Mouse (Mus musculus) right cerebral cortex, adult 18-20 months (tissue): ENCODE measurements around the gene Gm8246.
"Not testable (repeated sequence)": the region's sequence is repeated elsewhere in the genome, so short reads cannot be mapped to it uniquely, and the experiment has no call there.

ENCODE experiments used
- DNase-seq: peaks from one replicate; pipeline ENCODE4 v3.0.0; 2022; ENCODE audit warnings: mixed read lengths

The Gm8246 gene

DNA sequence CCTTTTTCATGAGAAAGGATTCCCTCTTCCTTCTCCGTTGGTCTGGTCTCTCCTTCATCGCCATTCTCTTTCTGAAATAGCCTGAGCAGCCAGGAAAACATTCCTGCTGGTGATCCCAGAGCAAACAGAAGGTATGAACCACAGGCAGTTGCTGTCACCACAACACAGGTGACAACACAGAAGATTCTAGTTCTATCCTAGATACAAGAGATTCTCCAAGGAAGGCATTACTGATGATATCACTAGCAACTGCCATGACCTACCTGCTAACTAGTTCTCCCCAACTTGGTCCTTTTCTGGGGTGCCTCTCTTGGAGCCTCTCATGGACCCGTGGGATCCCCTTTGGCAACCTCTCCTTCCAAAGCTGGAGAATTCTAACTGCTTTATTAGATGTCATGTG, at the start of gene Gm8246:
Gm8246 (minus strand) TSS at position 101 of the 400 bp plus-strand sequence.
- DNase-seq, result not testable (repeated sequence)

DNA sequence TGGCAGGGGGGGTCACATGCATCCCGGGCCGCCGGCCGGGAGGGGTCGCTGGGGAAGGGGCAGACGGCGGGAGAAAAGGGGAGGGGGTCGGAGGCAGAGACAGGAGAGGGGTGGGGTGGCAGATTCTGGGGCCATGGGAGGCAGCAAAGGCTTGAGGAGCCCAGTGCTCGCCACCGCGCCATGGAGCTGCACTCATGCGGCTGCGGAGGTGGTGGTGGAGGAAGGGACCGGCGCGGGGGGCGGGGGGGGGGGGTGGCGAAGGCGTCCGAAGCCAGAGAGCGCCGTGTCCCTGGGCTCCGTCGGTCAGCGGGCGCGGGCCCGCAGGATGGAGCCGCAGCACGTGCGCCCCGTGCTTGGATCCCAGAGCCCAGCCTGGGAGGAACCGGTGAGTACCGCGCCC, 23.7 kb upstream of the Gm8246 start, which contains the start of gene Gm3488:
Gm3488 (plus strand) TSS at position 301 of the 400 bp plus-strand sequence.
- not testable (repeated sequence) for DNase-seq

DNA sequence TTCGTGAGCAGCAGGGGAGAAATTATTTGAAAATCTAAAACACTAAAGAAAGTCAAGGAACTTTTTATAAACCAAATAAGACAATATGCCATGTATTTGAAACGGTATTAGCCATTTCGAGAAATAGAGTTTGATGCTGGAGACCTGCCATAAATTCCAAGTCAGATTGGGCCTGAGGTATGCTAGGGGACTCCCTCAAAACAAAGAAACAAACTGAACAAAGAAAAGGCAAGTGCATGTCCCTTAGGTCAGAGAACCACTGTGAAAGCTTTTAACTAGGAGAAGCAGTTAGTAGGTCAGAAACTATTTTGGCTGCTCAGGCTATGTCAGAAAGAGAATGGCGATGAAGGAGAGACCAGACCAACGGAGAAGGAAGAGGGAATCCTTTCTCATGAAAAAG, 6.3 kb upstream of the Gm8246 start, which contains the start of gene Gm3187:
Gm3187 (plus strand) TSS at position 301 of the 400 bp plus-strand sequence.
- DNase-seq, result not testable (repeated sequence)

DNA sequence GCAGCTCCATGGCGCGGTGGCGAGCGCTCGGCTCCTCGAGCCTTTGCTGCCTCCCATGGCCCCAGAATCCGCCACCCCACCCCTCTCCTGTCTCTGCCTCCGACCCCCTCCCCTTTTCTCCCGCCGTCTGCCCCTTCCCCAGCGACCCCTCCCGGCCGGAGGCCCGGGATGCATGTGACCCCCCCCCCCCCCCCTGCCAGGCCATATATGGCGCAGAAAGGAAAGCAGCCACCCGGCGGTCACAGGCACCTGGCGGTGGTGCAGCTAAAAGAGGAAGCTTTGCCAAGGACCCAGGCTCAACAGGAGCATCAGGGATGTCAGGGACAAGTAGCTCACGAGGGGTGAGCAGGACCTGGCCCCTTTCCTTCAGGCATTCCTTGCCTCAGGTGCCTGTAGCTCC, 17.2 kb downstream of the Gm8246 start:
- not testable (repeated sequence) for DNase-seq

GRCm38 (mm10) chr14:5455367-5455766, 22.3 kb downstream of the Gm8246 start, which contains the start of gene Gm3194:
Gene Gm3194, minus strand, starts transcription at chr14:5455467.
- not testable (repeated sequence) for DNase-seq
